Mouse (Mus musculus) ES-E14 (cell line): ENCODE measurements at regions not wholly inside any gene's neighbourhood (a gene's known extent, or its start where the extent isn't known, plus 50 kb on each side); places are given as distances from the start of the nearest gene placed in this dataset.
"Not testable (repeated sequence)": the region's sequence is repeated elsewhere in the genome, so short reads cannot be mapped to it uniquely, and the experiment has no call there.

ENCODE experiments used
- HCFC1 ChIP-seq: IDR thresholded peaks from 2 replicates; pipeline ENCODE4 v1.6.1; 2012; ENCODE audit warnings: low read length, inconsistent platforms, borderline replicate concordance; ENCODE audit not compliant: insufficient read depth
- ZC3H11A ChIP-seq: IDR thresholded peaks from 2 replicates; pipeline ENCODE4 v1.6.1; 2012; ENCODE audit warnings: low read depth, mild to moderate bottlenecking, inconsistent platforms, low read length, borderline replicate concordance
- ZNF384 ChIP-seq: IDR thresholded peaks from 2 replicates; pipeline ENCODE4 v1.6.1; 2012; ENCODE audit warnings: low read depth, low read length, inconsistent platforms

- TF ChIP-seq ZC3H11A, HCFC1, ZNF384: not testable (repeated sequence)
These were observed 82.1 kb upstream of the Zmat1 start for GRCm38 (mm10) chrX:135091074-135091473.
